Mouse (Mus musculus): ENCODE data around the gene Pde4dip.

Pde4dip gene

GRCm38 (mm10) chr3:97683560-97684195, 204.8 kb downstream of the Pde4dip start:
- no peak for TF ChIP-seq GATA4 (IDR thresholded peaks at IDR 0.05; ENCODE audit: insufficient replicate concordance, low read length)

GRCm38 (mm10) chr3:97682576-97682975, 205.9 kb downstream of the Pde4dip start:
- TF ChIP-seq GATA4 (IDR thresholded peaks at IDR 0.05; ENCODE audit: insufficient replicate concordance, low read length) = no peak

GRCm38 (mm10) chr3:97682159-97682502, 206.4 kb downstream of the Pde4dip start:
- no peak for TF ChIP-seq GATA4 (IDR thresholded peaks at IDR 0.05; ENCODE audit: insufficient replicate concordance, low read length)

- no peak for TF ChIP-seq GATA4 (IDR thresholded peaks at IDR 0.05; ENCODE audit: insufficient replicate concordance, low read length)
Observed at GRCm38 (mm10) chr3:97681321-97682158, 207.0 kb downstream of the Pde4dip start.

- no peak for TF ChIP-seq GATA4 (IDR thresholded peaks at IDR 0.05; ENCODE audit: insufficient replicate concordance, low read length)
Observed at GRCm38 (mm10) chr3:97680631-97681320, 207.7 kb downstream of the Pde4dip start.

- no peak for TF ChIP-seq GATA4 (IDR thresholded peaks at IDR 0.05; ENCODE audit: insufficient replicate concordance, low read length)
Observed at GRCm38 (mm10) chr3:97678416-97678815, 210.1 kb downstream of the Pde4dip start.

- no peak for TF ChIP-seq GATA4 (IDR thresholded peaks at IDR 0.05; ENCODE audit: insufficient replicate concordance, low read length)
Observed at GRCm38 (mm10) chr3:97676126-97676525, 212.4 kb downstream of the Pde4dip start.

GRCm38 (mm10) chr3:97674644-97675110, 213.8 kb downstream of the Pde4dip start, which contains the start of gene Gm17651:
Gm17651 (minus strand) TSS chr3:97674694.
- no peak for TF ChIP-seq GATA4 (IDR thresholded peaks at IDR 0.05; ENCODE audit: insufficient replicate concordance, low read length)

- TF ChIP-seq GATA4 (IDR thresholded peaks at IDR 0.05; ENCODE audit: insufficient replicate concordance, low read length) = no peak
Observed at GRCm38 (mm10) chr3:97667093-97667675, 221.3 kb downstream of the Pde4dip start.

GRCm38 (mm10) chr3:97666154-97666553, 222.4 kb downstream of the Pde4dip start:
- TF ChIP-seq GATA4 (IDR thresholded peaks at IDR 0.05; ENCODE audit: insufficient replicate concordance, low read length) = no peak

- no peak for TF ChIP-seq GATA4 (IDR thresholded peaks at IDR 0.05; ENCODE audit: insufficient replicate concordance, low read length)
Observed at GRCm38 (mm10) chr3:97665525-97665924, 223.0 kb downstream of the Pde4dip start.

GRCm38 (mm10) chr3:97661206-97661605, 227.3 kb downstream of the Pde4dip start:
- no peak for TF ChIP-seq GATA4 (IDR thresholded peaks at IDR 0.05; ENCODE audit: insufficient replicate concordance, low read length)

GRCm38 (mm10) chr3:97659746-97660145, 228.8 kb downstream of the Pde4dip start:
- no peak for TF ChIP-seq GATA4 (IDR thresholded peaks at IDR 0.05; ENCODE audit: insufficient replicate concordance, low read length)

GRCm38 (mm10) chr3:97658426-97659193, 229.9 kb downstream of the Pde4dip start:
- TF ChIP-seq GATA4 (IDR thresholded peaks at IDR 0.05; ENCODE audit: insufficient replicate concordance, low read length) = no peak
